Mouse (Mus musculus): ENCODE results near the gene Gm10447. TPM values are rescaled to one million over a fixed set of nuclear protein-coding genes. Genes with fewer than 3 reads are reported as not detected.

The Gm10447 gene
- polyA plus RNA-seq, 1 experiment from 2014 or later: not detected

DNA sequence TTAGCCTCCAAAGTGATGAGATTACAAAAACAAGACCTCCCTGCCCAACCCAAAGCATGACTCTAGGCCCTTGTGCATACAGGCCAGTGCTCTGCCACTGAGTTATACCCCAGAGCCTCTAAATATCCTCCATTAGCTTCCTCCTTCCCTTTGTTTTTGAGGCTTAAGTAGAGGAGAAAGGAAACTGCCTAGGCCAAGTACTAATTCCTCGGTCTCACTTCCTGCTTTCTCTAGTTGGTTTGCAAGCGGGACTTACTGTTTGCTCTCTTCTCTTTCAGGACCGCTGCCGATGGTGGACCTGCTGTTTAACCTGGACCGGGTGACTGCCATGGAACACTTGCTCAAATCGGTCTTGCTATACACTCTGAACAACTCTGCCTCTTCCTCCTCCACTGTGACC, 20.6 kb downstream of the Gm10447 start:
- Histone ChIP-seq H3K4me3 (ENCODE audit: low read length) (no peak overlapping the region), H3K27ac (ENCODE audit: low read depth, low read length) (no peak overlapping the region), H3K9ac (ENCODE audit: low read depth, low read length) (no peak overlapping the region), H3K4me2 (replicated peaks; ENCODE audit: low read depth, low read length) (no peak overlapping the region), H3K4me1 (ENCODE audit: control insufficient read depth, insufficient read depth, low read length) (peaks cover 4% of the 10 kb centered on the region; the same call in 1 of the 2 replicates), H3K9me3 (ENCODE audit: control insufficient read depth, low read length) (no peaks in the 10 kb centered on the region), H3K27me3 (ENCODE audit: control insufficient read depth, insufficient read depth, low read length) (no peaks in the 10 kb centered on the region), H3K36me3 (ENCODE audit: control insufficient read depth, insufficient read depth, low read length) (no peaks in the 10 kb centered on the region)
- no peak for ATAC-seq (ENCODE audit: low FRiP score, low TSS enrichment)
- 89% methylated on average over 6 of the region's 6 CpGs for WGBS

DNA sequence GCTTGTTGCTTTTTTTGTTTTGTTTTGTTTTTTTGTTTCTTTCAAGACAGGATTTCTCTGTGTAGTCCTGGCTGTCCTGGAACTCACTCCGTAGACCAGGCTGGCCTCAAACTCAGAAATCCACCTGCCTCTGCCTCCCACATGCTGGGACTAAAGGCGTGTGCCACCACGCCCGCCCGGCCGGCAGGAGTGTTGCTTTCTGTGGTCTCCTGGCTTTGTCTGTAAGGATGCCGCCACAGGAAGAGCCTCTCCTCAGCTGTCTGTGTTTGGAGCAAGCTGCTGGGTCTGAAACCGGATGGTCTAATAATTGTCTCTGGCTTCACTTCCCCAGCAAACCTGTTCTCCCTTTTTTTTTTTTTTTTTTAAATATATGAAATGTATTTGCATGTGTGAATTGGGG, 21.4 kb downstream of the Gm10447 start:
- no peak overlapping the region for H3K9ac ChIP-seq (ENCODE audit: low read depth, low read length)
- no peak overlapping the region for H3K27ac ChIP-seq (ENCODE audit: low read depth, low read length)
- ATAC-seq (ENCODE audit: low FRiP score, low TSS enrichment): no peak
- H3K36me3 ChIP-seq (ENCODE audit: control insufficient read depth, insufficient read depth, low read length): no peaks in the 10 kb centered on the region
- no peaks in the 10 kb centered on the region for H3K27me3 ChIP-seq (ENCODE audit: control insufficient read depth, insufficient read depth, low read length)
- no peak overlapping the region for H3K4me3 ChIP-seq (ENCODE audit: low read length)
- H3K4me1 ChIP-seq (ENCODE audit: control insufficient read depth, insufficient read depth, low read length): peaks cover 5% of the 10 kb centered on the region; the same call in 1 of the 2 replicates
- no peaks in the 10 kb centered on the region for H3K9me3 ChIP-seq (ENCODE audit: control insufficient read depth, low read length)
- 82% methylated on average over 8 of the region's 8 CpGs for WGBS
- H3K4me2 ChIP-seq (replicated peaks; ENCODE audit: low read depth, low read length): no peak overlapping the region

DNA sequence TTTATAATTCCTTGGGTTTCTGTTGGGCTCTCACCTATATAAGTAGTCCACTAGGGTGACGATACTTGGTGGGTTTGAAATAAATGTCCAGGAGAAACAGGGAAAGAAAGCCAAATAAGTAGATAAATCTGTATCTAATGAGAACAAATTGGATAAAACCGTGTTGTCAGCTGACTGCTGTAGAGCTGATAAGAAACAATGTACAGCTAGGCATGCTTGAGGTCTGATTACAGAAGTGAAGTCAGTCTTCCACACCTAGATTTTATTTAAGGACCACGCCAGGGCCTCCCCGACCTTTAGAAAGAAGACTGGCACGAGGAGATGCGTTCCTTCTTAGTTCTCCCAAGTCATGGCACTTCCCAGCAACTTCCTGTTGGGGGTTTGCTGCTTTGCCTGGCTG, 23.9 kb downstream of the Gm10447 start:
- peaks cover 11% of the 10 kb centered on the region; the same call in 1 of the 2 replicates for H3K4me1 ChIP-seq (ENCODE audit: control insufficient read depth, insufficient read depth, low read length)
- peaks cover 9% of the 10 kb centered on the region for H3K36me3 ChIP-seq (ENCODE audit: control insufficient read depth, insufficient read depth, low read length)
- H3K4me2 ChIP-seq (replicated peaks; ENCODE audit: low read depth, low read length): no peak overlapping the region
- no peak overlapping the region for H3K4me3 ChIP-seq (ENCODE audit: low read length)
- ATAC-seq (ENCODE audit: low FRiP score, low TSS enrichment): no peak
- no peak overlapping the region for H3K27ac ChIP-seq (ENCODE audit: low read depth, low read length)
- WGBS: 58% methylated on average over 6 of the region's 6 CpGs
- H3K27me3 ChIP-seq (ENCODE audit: control insufficient read depth, insufficient read depth, low read length): no peaks in the 10 kb centered on the region
- H3K9ac ChIP-seq (ENCODE audit: low read depth, low read length): no peak overlapping the region
- H3K9me3 ChIP-seq (ENCODE audit: control insufficient read depth, low read length): no peaks in the 10 kb centered on the region

DNA sequence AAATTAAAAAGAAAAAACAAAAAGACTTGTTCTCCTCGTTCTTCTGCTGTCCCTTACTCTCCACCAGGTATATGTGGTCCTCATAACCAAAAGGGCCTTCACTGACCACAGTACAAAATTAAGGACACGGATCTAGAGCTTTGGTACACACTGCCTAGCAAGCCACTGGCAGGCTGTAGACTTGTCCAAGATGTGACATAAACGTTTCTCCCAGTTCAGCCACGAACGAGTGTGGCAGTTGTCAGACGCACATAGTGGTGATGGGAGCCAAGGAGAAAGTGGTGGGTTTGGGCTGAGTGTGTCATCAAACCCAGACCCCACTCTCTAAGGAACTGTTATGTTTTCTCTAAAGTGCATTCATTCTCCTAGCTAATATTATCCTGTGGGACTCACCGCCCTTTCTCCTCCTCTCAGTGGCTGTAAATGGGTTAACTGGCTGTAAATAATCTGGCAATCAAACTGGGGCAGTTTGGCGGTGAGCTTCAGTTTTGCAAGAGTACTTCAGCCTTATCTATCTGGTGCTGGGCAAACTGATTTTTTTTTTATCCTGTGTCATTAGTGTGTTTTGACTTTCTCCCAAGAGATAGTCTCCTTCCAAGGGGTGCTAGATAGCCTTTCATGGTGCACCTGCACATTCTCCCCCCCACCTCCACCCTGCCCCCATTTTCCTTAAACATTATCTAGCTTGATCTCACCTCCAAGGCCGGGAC, 25.4 kb downstream of the Gm10447 start:
- Histone ChIP-seq H3K27ac (ENCODE audit: low read depth, low read length) (peak overlapping the region; percentile 12; the same call in 1 of the 2 replicates), H3K9ac (ENCODE audit: low read depth, low read length) (peak overlapping the region; percentile 35; the same call in 1 of the 2 replicates)
- ATAC-seq (ENCODE audit: low FRiP score, low TSS enrichment): no peak; the same call in 1 of the 2 replicates

DNA sequence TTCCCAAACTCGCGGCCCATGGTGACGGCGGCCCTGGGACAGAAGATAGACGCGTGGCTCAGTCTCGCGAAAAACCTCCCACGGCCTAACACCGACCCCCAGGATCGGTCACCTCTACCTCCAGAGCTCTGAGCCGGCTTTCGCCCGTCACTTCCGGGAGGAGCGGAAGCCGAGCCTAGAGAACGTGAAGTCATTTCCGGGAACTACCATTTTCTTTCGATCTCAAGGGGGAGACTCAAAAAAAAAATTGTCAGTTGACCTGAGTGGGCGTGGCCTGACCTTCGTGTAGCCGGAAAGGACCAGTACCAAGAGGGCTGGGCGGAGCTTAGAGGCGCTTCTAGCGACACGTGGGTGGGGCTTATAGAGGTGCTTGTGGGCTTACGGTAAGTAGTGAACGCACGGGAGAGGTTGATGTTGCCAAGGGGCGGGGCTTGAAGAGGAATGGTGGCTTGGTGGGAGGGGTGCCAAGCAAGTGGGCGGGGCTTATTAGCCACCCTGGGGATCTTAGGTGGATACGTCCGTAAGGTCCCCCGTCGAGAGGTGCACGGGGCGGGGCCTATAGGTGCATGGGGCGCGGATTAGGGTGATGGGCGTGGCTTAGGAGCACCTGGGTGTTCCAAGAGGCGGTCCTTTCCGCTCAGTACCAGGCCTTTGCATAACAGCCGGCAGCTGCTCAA, 26.1 kb downstream of the Gm10447 start, which contains the start of the genes Uqcrq and Gdf9:
Gene Uqcrq (minus strand): TSS at position 162 of the 677 bp plus-strand sequence.
Gene Gdf9 (plus strand): TSS at position 354 of the 677 bp plus-strand sequence.
- Histone ChIP-seq H3K27ac (ENCODE audit: low read depth, low read length) (peak within 1 kb of the TSS; percentile 12), H3K4me2 (replicated peaks; ENCODE audit: low read depth, low read length) (peak within 1 kb of the TSS; percentile 76), H3K4me1 (ENCODE audit: control insufficient read depth, insufficient read depth, low read length) (peaks cover 11% of the 10 kb centered on the region; the same call in 1 of the 2 replicates), H3K4me3 (ENCODE audit: low read length) (peak within 1 kb of the TSS; percentile 79), H3K36me3 (ENCODE audit: control insufficient read depth, insufficient read depth, low read length) (peaks cover 10% of the 10 kb centered on the region), H3K9ac (ENCODE audit: low read depth, low read length) (peak within 1 kb of the TSS; percentile 92), H3K9me3 (ENCODE audit: control insufficient read depth, low read length) (no peaks in the 10 kb centered on the region), H3K27me3 (ENCODE audit: control insufficient read depth, insufficient read depth, low read length) (no peaks in the 10 kb centered on the region)
- WGBS: under 1% methylated on average over 44 of the region's 44 CpGs
- ATAC-seq (ENCODE audit: low FRiP score, low TSS enrichment): peak; percentile 97

More for the DNA sequence above, 25.4 kb downstream of the Gm10447 start:
- Histone ChIP-seq H3K27me3 (ENCODE audit: control insufficient read depth, insufficient read depth, low read length) (no peaks in the 10 kb centered on the region), H3K4me1 (ENCODE audit: control insufficient read depth, insufficient read depth, low read length) (peaks cover 11% of the 10 kb centered on the region; the same call in 1 of the 2 replicates), H3K4me2 (replicated peaks; ENCODE audit: low read depth, low read length) (peak overlapping the region; percentile 57), H3K9me3 (ENCODE audit: control insufficient read depth, low read length) (no peaks in the 10 kb centered on the region), H3K4me3 (ENCODE audit: low read length) (peak overlapping the region; percentile 79), H3K36me3 (ENCODE audit: control insufficient read depth, insufficient read depth, low read length) (peaks cover 10% of the 10 kb centered on the region)
- 12% methylated on average over 9 of the region's 9 CpGs for WGBS

DNA sequence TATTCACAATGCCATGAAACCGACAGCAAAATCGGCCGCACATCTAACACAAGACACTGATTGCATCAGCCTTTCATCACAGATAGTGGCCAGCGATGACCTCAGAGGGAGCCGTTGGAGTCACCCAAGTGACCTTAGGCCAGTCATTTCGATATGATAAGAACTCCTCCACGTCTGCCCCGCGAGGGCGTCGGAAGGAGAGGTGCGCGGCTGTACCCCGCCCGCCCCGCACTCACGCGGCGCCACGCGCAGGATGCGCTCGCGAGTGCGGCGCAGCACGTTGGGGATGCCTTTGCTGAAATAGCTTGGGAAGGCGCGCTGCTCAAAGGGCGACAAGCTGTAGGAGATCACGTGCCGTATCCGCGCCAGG, 26.6 kb downstream of the Gm10447 start:
- WGBS: under 1% methylated on average over 34 of the region's 34 CpGs
- Histone ChIP-seq H3K27me3 (ENCODE audit: control insufficient read depth, insufficient read depth, low read length) (no peaks in the 10 kb centered on the region), H3K4me1 (ENCODE audit: control insufficient read depth, insufficient read depth, low read length) (peaks cover 11% of the 10 kb centered on the region; the same call in 1 of the 2 replicates), H3K9me3 (ENCODE audit: control insufficient read depth, low read length) (no peaks in the 10 kb centered on the region), H3K4me2 (replicated peaks; ENCODE audit: low read depth, low read length) (peak overlapping the region; percentile 76), H3K4me3 (ENCODE audit: low read length) (peak overlapping the region; percentile 79), H3K36me3 (ENCODE audit: control insufficient read depth, insufficient read depth, low read length) (peaks cover 10% of the 10 kb centered on the region), H3K9ac (ENCODE audit: low read depth, low read length) (peak overlapping the region; percentile 92), H3K27ac (ENCODE audit: low read depth, low read length) (peak overlapping the region; percentile 10; the same call in 1 of the 2 replicates)
- ATAC-seq (ENCODE audit: low FRiP score, low TSS enrichment): peak; percentile 43; the same call in 1 of the 2 replicates

DNA sequence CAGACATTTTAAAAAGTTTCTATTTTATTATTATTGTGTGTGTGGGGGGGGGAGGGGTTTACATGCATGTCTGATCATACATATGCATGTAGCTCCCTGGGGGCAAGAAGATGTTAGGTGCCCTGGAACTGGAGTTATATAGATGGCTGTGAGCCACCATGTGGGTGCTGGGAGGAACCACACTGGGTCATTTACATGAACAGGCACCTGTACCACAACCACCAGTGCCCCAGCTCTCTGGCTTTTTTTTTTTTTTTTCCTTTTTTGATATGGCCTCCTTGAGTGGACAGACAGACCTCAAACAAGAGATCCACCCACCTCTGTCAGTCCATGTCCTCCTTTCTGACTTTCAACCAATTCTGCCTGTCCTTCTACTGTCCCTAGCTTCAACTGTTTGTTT, 27.7 kb downstream of the Gm10447 start:
- Histone ChIP-seq H3K27me3 (ENCODE audit: control insufficient read depth, insufficient read depth, low read length) (no peaks in the 10 kb centered on the region), H3K9me3 (ENCODE audit: control insufficient read depth, low read length) (no peaks in the 10 kb centered on the region), H3K4me2 (replicated peaks; ENCODE audit: low read depth, low read length) (no peak overlapping the region; the same call in 1 of the 2 replicates), H3K4me3 (ENCODE audit: low read length) (peak overlapping the region; percentile 79; the same call in 1 of the 2 replicates), H3K9ac (ENCODE audit: low read depth, low read length) (no peak overlapping the region), H3K36me3 (ENCODE audit: control insufficient read depth, insufficient read depth, low read length) (peaks cover 10% of the 10 kb centered on the region), H3K4me1 (ENCODE audit: control insufficient read depth, insufficient read depth, low read length) (peaks cover 11% of the 10 kb centered on the region; the same call in 1 of the 2 replicates), H3K27ac (ENCODE audit: low read depth, low read length) (no peak overlapping the region)
- no peak for ATAC-seq (ENCODE audit: low FRiP score, low TSS enrichment)

DNA sequence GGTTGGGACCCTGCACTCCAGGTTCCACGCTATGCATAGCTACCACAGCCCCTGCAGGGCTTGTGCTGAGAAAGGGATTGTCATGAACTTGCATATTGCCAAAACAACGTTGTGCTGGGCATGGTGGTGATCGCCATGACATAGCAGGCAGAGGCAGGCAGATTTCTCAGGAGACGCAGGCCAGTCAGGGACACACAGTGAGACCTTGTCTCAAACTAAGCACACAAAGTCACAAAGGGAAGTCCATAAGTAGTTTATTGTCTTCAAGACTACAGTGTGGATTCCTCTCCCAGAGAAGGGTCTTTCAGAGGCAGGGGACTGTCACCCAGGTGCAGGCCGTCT, 28.2 kb downstream of the Gm10447 start:
- Histone ChIP-seq H3K36me3 (ENCODE audit: control insufficient read depth, insufficient read depth, low read length) (peaks cover 10% of the 10 kb centered on the region), H3K9ac (ENCODE audit: low read depth, low read length) (no peak overlapping the region), H3K4me3 (ENCODE audit: low read length) (no peak overlapping the region), H3K27me3 (ENCODE audit: control insufficient read depth, insufficient read depth, low read length) (no peaks in the 10 kb centered on the region), H3K9me3 (ENCODE audit: control insufficient read depth, low read length) (no peaks in the 10 kb centered on the region), H3K4me1 (ENCODE audit: control insufficient read depth, insufficient read depth, low read length) (peaks cover 11% of the 10 kb centered on the region; the same call in 1 of the 2 replicates), H3K4me2 (replicated peaks; ENCODE audit: low read depth, low read length) (no peak overlapping the region), H3K27ac (ENCODE audit: low read depth, low read length) (no peak overlapping the region)
- WGBS: 94% methylated on average over 5 of the region's 5 CpGs
- no peak for ATAC-seq (ENCODE audit: low FRiP score, low TSS enrichment)
